Mouse (Mus musculus) layer of hippocampus, adult 9-10 months (tissue): Measurements from ENCODE around the gene Fam83e.
A peak's percentile ranks its signal among the peaks of the same experiment; 100 is the strongest.

Experiments used
- DNase-seq: peaks from one replicate; pipeline ENCODE4 v3.0.0; 2022; ENCODE audit warnings: low spot score

Fam83e gene

GRCm38 (mm10) chr7:45715090-45715708, 5.8 kb upstream of the Fam83e start, which contains the start of gene Rpl18:
Gene Rpl18, plus strand, starts transcription at chr7:45715457.
- peak; percentile 95 for DNase-seq

GRCm38 (mm10) chr7:45715741-45716459, 5.1 kb upstream of the Fam83e start:
- no peak for DNase-seq

GRCm38 (mm10) chr7:45716460-45716857, 4.6 kb upstream of the Fam83e start:
- no peak for DNase-seq

GRCm38 (mm10) chr7:45716952-45717917, 3.8 kb upstream of the Fam83e start:
- DNase-seq: no peak

GRCm38 (mm10) chr7:45717918-45718297, 3.1 kb upstream of the Fam83e start, which contains the start of gene Sphk2:
Gene Sphk2, minus strand, starts transcription at chr7:45718002.
- peak; percentile 99 for DNase-seq

- DNase-seq: no peak
Observed at GRCm38 (mm10) chr7:45718331-45718730, 2.7 kb upstream of the Fam83e start.

- DNase-seq: no peak
Observed at GRCm38 (mm10) chr7:45719180-45719579, 1.8 kb upstream of the Fam83e start.

GRCm38 (mm10) chr7:45719738-45720412, 1.1 kb upstream of the Fam83e start:
- DNase-seq: no peak

GRCm38 (mm10) chr7:45721234-45721571, 191 bp downstream of the Fam83e start:
- no peak for DNase-seq

GRCm38 (mm10) chr7:45721642-45722347, 783 bp downstream of the Fam83e start:
- DNase-seq: no peak

GRCm38 (mm10) chr7:45722348-45722713, 1.3 kb downstream of the Fam83e start:
- no peak for DNase-seq

- DNase-seq: no peak
Observed at GRCm38 (mm10) chr7:45723301-45723700, 2.3 kb downstream of the Fam83e start.

- no peak for DNase-seq
Observed at GRCm38 (mm10) chr7:45723781-45724180, 2.8 kb downstream of the Fam83e start.

GRCm38 (mm10) chr7:45725151-45725550, 4.1 kb downstream of the Fam83e start:
- DNase-seq: no peak

- no peak for DNase-seq
Observed at GRCm38 (mm10) chr7:45725713-45726112, 4.7 kb downstream of the Fam83e start, which contains the start of gene Spaca4. Gene Spaca4, minus strand, starts transcription at chr7:45725813.

GRCm38 (mm10) chr7:45726419-45726818, 5.4 kb downstream of the Fam83e start:
- DNase-seq: no peak

- DNase-seq: no peak
Observed at GRCm38 (mm10) chr7:45727625-45728024, 6.6 kb downstream of the Fam83e start.

- DNase-seq: no peak
Observed at GRCm38 (mm10) chr7:45730727-45731431, 9.9 kb downstream of the Fam83e start.

- no peak for DNase-seq
Observed at GRCm38 (mm10) chr7:45733477-45733876, 12.5 kb downstream of the Fam83e start.

- DNase-seq: peak; percentile 70
Observed at GRCm38 (mm10) chr7:45739162-45739763, 18.3 kb downstream of the Fam83e start.
